Mouse (Mus musculus) olfactory bulb, adult 2 months (tissue): ENCODE results near the gene Naa15. TPM values are rescaled to one million over a fixed set of nuclear protein-coding genes. Genes with fewer than 3 reads are reported as not detected.

ENCODE experiments used
- H3K27ac ChIP-seq: fragments of 200-500 bp; 2 replicates; pipeline ENCODE4 v1.5.1; 2012; ENCODE audit warnings: low read depth, low read length; ENCODE audit not compliant: insufficient read depth
- H3K4me1 ChIP-seq: fragments of 200-500 bp; 2 replicates; pipeline ENCODE4 v1.6.1; 2012; ENCODE audit warnings: low read length; ENCODE audit not compliant: control insufficient read depth, insufficient read depth
- H3K4me3 ChIP-seq: fragments of 200-500 bp; 2 replicates; pipeline ENCODE4 v1.5.1; 2012; ENCODE audit warnings: mild to moderate bottlenecking, low read depth, low read length, moderate library complexity; ENCODE audit not compliant: insufficient read depth
- CTCF ChIP-seq: fragments of 200-500 bp; IDR thresholded peaks from 2 replicates; pipeline ENCODE4 v1.5.1; 2012; ENCODE audit warnings: low read depth, mild to moderate bottlenecking, low read length, moderate library complexity; ENCODE audit not compliant: insufficient read depth
- POLR2A ChIP-seq: fragments of 200-500 bp; IDR thresholded peaks from 2 replicates; pipeline ENCODE4 v1.6.1; 2012; ENCODE audit warnings: mild to moderate bottlenecking, low read depth, low read length, moderate library complexity; ENCODE audit not compliant: insufficient read depth
- WGBS: fragments of 180-500 bp; shearing (Covaris S2); methylation state at CpG from one replicate; pipeline ENCODE4 v1.1.7; 2018; 5-methylcytosine and 5-hydroxymethylcytosine counted together
- polyA plus RNA-seq: library from polyadenylated mRNA; stranded (reverse); fragments of >200 nt; gene quantifications from 2 replicates; pipeline ENCODE4 v1.2.4, GENCODE M21; 2012; ENCODE audit warnings: low replicate concordance; ENCODE audit not compliant: missing spikeins, insufficient read depth, insufficient read length

Naa15 gene
- polyA plus RNA-seq, 1 experiment, result not detected

GRCm38 (mm10) chr3:51490088-51490753 is 75.3 kb downstream of the Naa15 start:
- WGBS, result 64% methylated on average over 7 of the region's 7 CpGs
- Histone ChIP-seq H3K4me3 (no peak overlapping the region), H3K27ac (peak overlapping the region; percentile 73; the same call in 1 of the 2 replicates), H3K4me1 (peaks cover 10% of the 10 kb centered on the region; the same call in 1 of the 2 replicates)
- no peak for TF ChIP-seq CTCF
- no peak for TF ChIP-seq POLR2A

GRCm38 (mm10) chr3:51493272-51493838 is 78.4 kb downstream of the Naa15 start:
- Histone ChIP-seq H3K4me3 (no peak overlapping the region), H3K4me1 (peaks cover 5% of the 10 kb centered on the region; the same call in 1 of the 2 replicates), H3K27ac (no peak overlapping the region)
- TF ChIP-seq CTCF, result no peak
- no peak for TF ChIP-seq POLR2A
- 80% methylated on average over 13 of the region's 13 CpGs for WGBS

GRCm38 (mm10) chr3:51494466-51494865 is 79.5 kb downstream of the Naa15 start:
- no peak overlapping the region for H3K27ac ChIP-seq
- peaks cover 5% of the 10 kb centered on the region; the same call in 1 of the 2 replicates for H3K4me1 ChIP-seq
- H3K4me3 ChIP-seq, result no peak overlapping the region
- TF ChIP-seq POLR2A, result no peak
- TF ChIP-seq CTCF, result no peak
- WGBS, result 67% methylated on average over 2 of the region's 2 CpGs

- Histone ChIP-seq H3K4me1 (peaks cover 5% of the 10 kb centered on the region; the same call in 1 of the 2 replicates), H3K27ac (no peak overlapping the region), H3K4me3 (no peak overlapping the region)
- TF ChIP-seq POLR2A, result no peak
- no peak for TF ChIP-seq CTCF
- 94% methylated on average over 9 of the region's 9 CpGs for WGBS
Observed at GRCm38 (mm10) chr3:51495646-51496045, 80.7 kb downstream of the Naa15 start.

GRCm38 (mm10) chr3:51497978-51498377 is 83.0 kb downstream of the Naa15 start:
- no peak overlapping the region for H3K27ac ChIP-seq
- no peak for TF ChIP-seq CTCF
- no peak for TF ChIP-seq POLR2A
- H3K4me3 ChIP-seq, result no peak overlapping the region
- H3K4me1 ChIP-seq, result peaks cover 3% of the 10 kb centered on the region; the same call in 1 of the 2 replicates
- 100% methylated on average over 1 of the region's 1 CpGs for WGBS

GRCm38 (mm10) chr3:51498659-51499058 is 83.7 kb downstream of the Naa15 start:
- H3K4me1 ChIP-seq, result no peaks in the 10 kb centered on the region
- no peak overlapping the region for H3K4me3 ChIP-seq
- 75% methylated on average over 5 of the region's 5 CpGs for WGBS
- H3K27ac ChIP-seq, result no peak overlapping the region
- no peak for TF ChIP-seq POLR2A
- TF ChIP-seq CTCF, result no peak

- WGBS, result 96% methylated on average over 4 of the region's 4 CpGs
- TF ChIP-seq POLR2A, result no peak
- H3K4me3 ChIP-seq, result no peak overlapping the region
- no peak overlapping the region for H3K27ac ChIP-seq
- H3K4me1 ChIP-seq, result no peaks in the 10 kb centered on the region; the same call in 1 of the 2 replicates
Observed at GRCm38 (mm10) chr3:51499876-51500275, 84.9 kb downstream of the Naa15 start.

- no peak for TF ChIP-seq POLR2A
- TF ChIP-seq CTCF, result no peak
- H3K27ac ChIP-seq, result no peak overlapping the region
- WGBS, result 58% methylated on average over 11 of the region's 11 CpGs
- peaks cover 5% of the 10 kb centered on the region for H3K4me1 ChIP-seq
- no peak overlapping the region for H3K4me3 ChIP-seq
Observed at GRCm38 (mm10) chr3:51504385-51504952, 89.5 kb downstream of the Naa15 start.

- no peak overlapping the region for H3K4me3 ChIP-seq
- H3K27ac ChIP-seq, result peak overlapping the region; percentile 50; the same call in 1 of the 2 replicates
- 55% methylated on average over 19 of the region's 19 CpGs for WGBS
- peaks cover 5% of the 10 kb centered on the region for H3K4me1 ChIP-seq
- TF ChIP-seq POLR2A, result no peak
- TF ChIP-seq CTCF, result no peak
Observed at GRCm38 (mm10) chr3:51505465-51505864, 90.5 kb downstream of the Naa15 start.
